Mouse (Mus musculus) liver, embryonic 14.5 days (tissue): ENCODE results near the gene Il16.

Experiments used
- CTCF ChIP-seq: IDR thresholded peaks from 2 replicates; pipeline ENCODE4 v1.5.1; 2016; ENCODE audit warnings: antibody characterized with exemption, low read depth, control low read depth
- EP300 ChIP-seq: IDR thresholded peaks from 2 replicates; pipeline ENCODE4 v1.6.1; 2016; ENCODE audit warnings: antibody characterized with exemption, low read depth

GRCm38 (mm10) chr7:83726936-83727632 lies 18.4 kb downstream of the Il16 start:
- TF ChIP-seq EP300 (no peak), CTCF (no peak)
